Mouse (Mus musculus) brain, embryonic 14.5 days (tissue): ENCODE measurements at regions not wholly inside any gene's neighbourhood (a gene's known extent, or its start where the extent isn't known, plus 50 kb on each side); places are given as distances from the start of the nearest gene placed in this dataset.

Experiments
- CTCF ChIP-seq: fragments of 200-500 bp; IDR thresholded peaks from 2 replicates; pipeline ENCODE4 v1.5.1; 2012; ENCODE audit warnings: inconsistent platforms, mild to moderate bottlenecking, moderate library complexity, borderline replicate concordance; ENCODE audit not compliant: insufficient read depth, insufficient read length; ENCODE audit errors: extremely low read depth
- POLR2A ChIP-seq: fragments of 200-500 bp; IDR thresholded peaks from 2 replicates; pipeline ENCODE4 v1.6.1; 2012; ENCODE audit warnings: mild to moderate bottlenecking, inconsistent platforms, borderline replicate concordance; ENCODE audit not compliant: poor library complexity, insufficient read depth, insufficient read length, severe bottlenecking; ENCODE audit errors: extremely low read depth

DNA sequence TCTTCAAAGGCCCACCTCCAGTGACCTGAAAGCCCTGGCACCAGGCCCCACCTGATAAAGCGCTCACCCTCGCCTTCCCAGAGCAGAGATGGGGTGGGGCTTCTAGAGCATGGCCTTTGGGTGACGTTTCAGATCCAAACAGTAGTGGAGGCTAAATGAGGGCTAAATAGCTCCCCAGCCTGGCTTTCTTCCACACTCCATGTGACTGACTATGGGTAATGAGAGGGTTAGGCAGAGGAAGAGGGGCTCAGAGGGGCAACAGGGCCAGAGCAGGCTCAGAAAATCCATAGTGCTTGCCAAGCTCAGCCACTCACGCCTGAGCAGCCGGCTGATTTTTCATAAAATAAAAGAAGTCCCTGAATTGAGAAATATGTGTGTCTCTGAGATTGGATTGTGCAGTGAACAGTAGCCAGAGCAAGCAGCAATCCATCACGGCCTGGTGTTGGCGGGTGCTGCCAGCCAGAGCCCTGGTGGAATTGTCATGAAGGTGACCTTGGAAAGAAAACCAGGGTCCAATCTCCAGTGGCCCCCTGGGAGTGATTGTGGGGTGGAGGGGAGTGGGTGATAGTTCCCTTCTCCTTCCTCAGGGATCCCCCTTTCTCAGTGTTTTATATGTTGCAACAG is 128.9 kb downstream of the Dmrta2 start:
- TF ChIP-seq POLR2A (no peak), CTCF (no peak)
